21 mouse cellular contexts compared by ENCODE assay signal in the genomic region with DNA sequence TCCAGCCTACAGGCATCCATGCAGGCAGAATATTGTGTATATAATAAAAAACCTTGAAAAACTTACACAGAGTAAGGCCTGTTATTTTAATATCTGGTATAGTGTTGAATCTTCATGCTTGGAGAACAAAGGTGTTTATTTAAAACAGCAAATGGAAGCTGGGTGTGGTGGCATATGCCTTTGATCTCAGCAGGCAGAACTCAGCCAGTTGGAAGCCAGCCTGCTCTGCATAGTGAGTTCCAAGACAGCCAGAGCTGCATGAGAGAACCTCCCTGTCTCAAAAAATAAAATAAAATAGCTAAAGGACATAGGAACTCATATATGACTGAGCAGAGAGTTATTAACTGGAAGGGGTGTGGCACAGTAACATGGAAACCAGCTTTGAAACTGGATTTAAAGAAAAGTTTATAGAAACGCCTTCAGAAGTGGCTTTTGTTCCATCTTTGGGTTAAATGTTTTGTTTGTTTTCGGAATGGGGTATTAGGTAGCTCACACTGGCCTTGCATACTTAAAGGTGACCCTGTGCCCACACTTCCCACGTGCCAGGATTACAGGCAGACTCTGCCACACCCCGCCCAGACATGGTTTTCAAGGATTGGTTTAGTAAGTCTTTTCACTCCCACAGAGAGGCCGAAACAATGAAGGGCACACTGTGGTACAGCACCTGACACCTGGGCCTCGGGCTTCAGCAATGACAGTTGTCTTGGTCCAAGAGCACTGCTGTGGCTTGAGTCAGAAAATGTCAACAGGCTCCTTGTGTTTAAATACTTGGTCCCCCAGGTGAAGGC. TPM values are rescaled to one million over a fixed set of nuclear protein-coding genes. Genes with fewer than 3 reads are reported as not detected.
DNase-seq lines count a peak whose midpoint lies in the region; ATAC-seq and TF ChIP-seq lines count a peak whose summit lies in the region.
"Had no signal": no experiment of that assay in that cellular context is flagged by ENCODE, and none has a peak within 500 bp of the region (broad histone marks: within the 10 kb centered on the region; RNA-seq: fewer than 3 reads in every experiment).

No protein-coding gene starts in this region.

- peak; percentile 27 to 57 for DNase-seq in cerebellum, postnatal 25 days
- DNase-seq in cerebellum, adult 11-12 months: no peak
- DNase-seq in limb, embryonic 14.5 days (ENCODE audit: low spot score): peak; percentile 31
- DNase-seq in limb, embryonic 10.5 days (ENCODE audit: low spot score): no peak
- DNase-seq in lung, postnatal 0 days (ENCODE audit: low spot score): no peak
- DNase-seq in right cerebral cortex, postnatal 25 days: no peak
- DNase-seq: adrenal gland, postnatal 25 days; cerebellum, adult 8-10 months; gastrocnemius, postnatal 10 days; heart, adult 18-20 months; thymus, postnatal 25 days had no signal

- H3K9me3 ChIP-seq in limb, embryonic 14.5 days (ENCODE audit: control insufficient read depth, low read length): no peaks in the 10 kb centered on the region
- H3K9me3 ChIP-seq in limb, embryonic 10.5 days (replicated peaks): no peaks in the 10 kb centered on the region
- H3K9me3 ChIP-seq in lung, postnatal 0 days (ENCODE audit: low read length): no peaks in the 10 kb centered on the region
- no peaks in the 10 kb centered on the region for H3K9me3 ChIP-seq in stomach, embryonic 15.5 days
- H3K9me3 ChIP-seq: heart, embryonic 13.5 days; hindbrain, embryonic 15.5 days; kidney, embryonic 15.5 days; limb, embryonic 12.5 days had no signal

- ATAC-seq in limb, embryonic 14.5 days (ENCODE audit: low FRiP score, low read depth): no peak
- peak; percentile 47 for ATAC-seq in lung, postnatal 0 days
- no peak for ATAC-seq in stomach, embryonic 15.5 days (ENCODE audit: insufficient read depth, low FRiP score, low read depth)
- ATAC-seq in inflammation-experienced regulatory T-cells, adult 6 months: no peak
- ATAC-seq: intestine, embryonic 16.5 days; midbrain, embryonic 16.5 days had no signal

- peaks cover 16% of the 10 kb centered on the region for H3K4me1 ChIP-seq in limb, embryonic 14.5 days (ENCODE audit: control insufficient read depth, insufficient read depth, low read length)
- H3K4me1 ChIP-seq in limb, embryonic 10.5 days: peaks cover 32% of the 10 kb centered on the region
- H3K4me1 ChIP-seq in lung, postnatal 0 days (ENCODE audit: insufficient read depth, low read depth, low read length): no peaks in the 10 kb centered on the region
- no peaks in the 10 kb centered on the region for H3K4me1 ChIP-seq in stomach, embryonic 15.5 days
- H3K4me1 ChIP-seq: heart, embryonic 13.5 days; hindbrain, embryonic 15.5 days had no signal

- H3K27me3 ChIP-seq in limb, embryonic 14.5 days (ENCODE audit: control insufficient read depth, insufficient read depth, low read length): no peaks in the 10 kb centered on the region
- H3K27me3 ChIP-seq in limb, embryonic 10.5 days (ENCODE audit: low read depth, poor library complexity, severe bottlenecking): no peaks in the 10 kb centered on the region
- H3K27me3 ChIP-seq in lung, postnatal 0 days (replicated peaks; ENCODE audit: insufficient read depth, low read length): no peaks in the 10 kb centered on the region
- H3K27me3 ChIP-seq in stomach, embryonic 15.5 days (replicated peaks): no peaks in the 10 kb centered on the region
- H3K27me3 ChIP-seq: CH12.LX; heart, embryonic 13.5 days; hindbrain, embryonic 15.5 days; kidney, embryonic 15.5 days; limb, embryonic 12.5 days had no signal

- TF ChIP-seq EP300 in lung, postnatal 0 days (IDR thresholded peaks at IDR 0.05): no peak

- TF ChIP-seq POLR2A in limb, embryonic 14.5 days (IDR thresholded peaks at IDR 0.05; ENCODE audit: borderline replicate concordance, extremely low read depth, insufficient read depth, insufficient read length): no peak

- no peaks in the 10 kb centered on the region for H3K36me3 ChIP-seq in limb, embryonic 14.5 days (ENCODE audit: control insufficient read depth, insufficient read depth, low read length)
- no peaks in the 10 kb centered on the region for H3K36me3 ChIP-seq in limb, embryonic 10.5 days
- no peaks in the 10 kb centered on the region for H3K36me3 ChIP-seq in lung, postnatal 0 days (ENCODE audit: insufficient read depth, low read length)
- no peaks in the 10 kb centered on the region for H3K36me3 ChIP-seq in stomach, embryonic 15.5 days
- H3K36me3 ChIP-seq: heart, embryonic 13.5 days; hindbrain, embryonic 15.5 days; kidney, embryonic 15.5 days; limb, embryonic 12.5 days had no signal

- no peak overlapping the region for H3K9ac ChIP-seq in limb, embryonic 14.5 days (ENCODE audit: low read depth, low read length, severe bottlenecking)
- no peak overlapping the region for H3K9ac ChIP-seq in lung, postnatal 0 days (replicated peaks; ENCODE audit: low read depth)
- H3K9ac ChIP-seq in stomach, embryonic 15.5 days: no peak overlapping the region
- H3K9ac ChIP-seq: heart, embryonic 13.5 days; hindbrain, embryonic 15.5 days; kidney, embryonic 15.5 days; limb, embryonic 12.5 days; liver, embryonic 14.5 days had no signal

- no peak overlapping the region for H3K27ac ChIP-seq in limb, embryonic 14.5 days (replicated peaks; ENCODE audit: low read depth, low read length)
- H3K27ac ChIP-seq in limb, embryonic 10.5 days: no peak overlapping the region
- no peak overlapping the region for H3K27ac ChIP-seq in lung, postnatal 0 days (ENCODE audit: low read length)
- peak overlapping the region; percentile 21; the same call in 1 of the 2 replicates for H3K27ac ChIP-seq in stomach, embryonic 15.5 days
- H3K27ac ChIP-seq: heart, embryonic 13.5 days; hindbrain, embryonic 15.5 days; kidney, embryonic 15.5 days; limb, embryonic 12.5 days; liver, embryonic 14.5 days had no signal

- H3K4me3 ChIP-seq in limb, embryonic 14.5 days (replicated peaks; ENCODE audit: low read length): no peak overlapping the region
- H3K4me3 ChIP-seq in limb, embryonic 10.5 days: no peak overlapping the region
- no peak overlapping the region for H3K4me3 ChIP-seq in lung, postnatal 0 days (ENCODE audit: low read depth, low read length)
- no peak overlapping the region for H3K4me3 ChIP-seq in stomach, embryonic 15.5 days (replicated peaks)
- H3K4me3 ChIP-seq: heart, embryonic 13.5 days; hindbrain, embryonic 15.5 days; kidney, embryonic 15.5 days; limb, embryonic 12.5 days had no signal

- no peak overlapping the region for H3K4me2 ChIP-seq in limb, embryonic 14.5 days (replicated peaks; ENCODE audit: low read depth, low read length, severe bottlenecking)
- H3K4me2 ChIP-seq in lung, postnatal 0 days (replicated peaks; ENCODE audit: low read depth, low read length): no peak overlapping the region
- no peak overlapping the region for H3K4me2 ChIP-seq in stomach, embryonic 15.5 days
- H3K4me2 ChIP-seq: heart, embryonic 13.5 days; hindbrain, embryonic 15.5 days; kidney, embryonic 15.5 days; limb, embryonic 12.5 days had no signal

- no peak for TF ChIP-seq CTCF in lung, postnatal 0 days (IDR thresholded peaks at IDR 0.05)

- 65% methylated on average over 6 of the region's 6 CpGs for WGBS in limb, embryonic 14.5 days
- 70% methylated on average over 6 of the region's 6 CpGs for whole genome bisulfite sequencing in limb, embryonic 10.5 days
- 56% methylated on average over 6 of the region's 6 CpGs for WGBS in lung, postnatal 0 days
- 47% methylated on average over 6 of the region's 6 CpGs for WGBS in stomach, embryonic 15.5 days

RNA-seq across cellular contexts. Expression of gene Nfe2l3, which starts 38.9 kb away (rescaled TPM):
- polyA plus RNA-seq in limb, embryonic 14.5 days (2012; rRNA removed): 2.4 TPM in 2 replicates
- polyA plus RNA-seq in limb, embryonic 14.5 days (2014; fragmentation: Nextera tagmentation; extraction: Ambion mirVana): 2.4 and 4.0 TPM in 2 replicates
- polyA plus RNA-seq in limb, embryonic 10.5 days (2016; fragmentation: Nextera tagmentation; extraction: Ambion mirVana): 0.39 and 0.56 TPM in 2 replicates
- 2.9 and 3.0 TPM in 2 replicates for polyA plus RNA-seq in lung, postnatal 0 days (2015; fragmentation: Nextera tagmentation; extraction: Ambion mirVana)
- polyA plus RNA-seq in stomach, embryonic 15.5 days (2015; fragmentation: Nextera tagmentation; extraction: Ambion mirVana): 6.8 and 9.4 TPM in 2 replicates
- polyA plus RNA-seq in inflammation-experienced regulatory T-cells, adult 6 months (2017; shearing (Covaris generic)): under 1 TPM; 0.54 to 0.87 (median 0.55) TPM

Comparison
In these comparisons a context has a peak if more than half of its experiments do, and no peak if none do; other contexts are left out.
1. DNase-seq: peak in cerebellum, postnatal 25 days (2 of 2) and limb, embryonic 14.5 days (single experiment); none in cerebellum, adult 11-12 months (single experiment), limb, embryonic 10.5 days (single experiment), lung, postnatal 0 days (single experiment) and right cerebral cortex, postnatal 25 days (single experiment).